Mouse (Mus musculus) MN1 (cell line): ENCODE data around the gene Hoxb9.

ENCODE experiments used
- DNase-seq: peaks from one replicate; pipeline ENCODE4 v3.0.0-alpha.2; 2016; ENCODE audit warnings: low spot score

Hoxb9 gene

DNA sequence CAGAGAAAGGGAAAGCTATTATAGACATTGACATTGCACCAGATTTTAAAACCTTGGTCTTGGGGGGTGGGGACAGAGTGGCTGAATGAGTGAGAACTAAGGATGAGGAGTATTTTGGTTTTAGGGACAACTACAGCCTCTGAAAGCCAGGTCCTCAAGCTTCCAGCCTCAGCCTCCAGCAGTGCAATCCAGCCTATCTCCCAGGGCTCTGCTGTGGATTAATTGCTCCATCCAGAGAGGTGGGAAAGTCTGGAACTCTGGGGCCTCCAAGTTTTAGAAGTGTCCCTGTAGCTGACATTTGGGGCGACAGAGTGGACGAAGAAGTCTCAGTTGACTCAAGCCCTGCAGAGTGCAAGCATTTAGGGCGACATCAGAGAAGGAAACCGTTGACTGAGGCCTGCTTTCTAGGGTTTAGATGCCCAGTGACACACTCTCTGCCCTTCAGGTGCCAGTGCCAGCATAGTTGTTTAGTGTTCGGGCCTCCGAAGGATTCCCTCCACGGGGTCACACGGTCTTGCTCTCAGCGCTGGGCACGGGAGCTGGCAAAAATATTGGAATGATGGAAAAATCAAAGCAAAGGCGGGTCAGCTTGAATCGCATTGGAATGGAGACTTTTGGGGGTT, 42.7 kb downstream of the Hoxb9 start:
- no peak for DNase-seq

DNA sequence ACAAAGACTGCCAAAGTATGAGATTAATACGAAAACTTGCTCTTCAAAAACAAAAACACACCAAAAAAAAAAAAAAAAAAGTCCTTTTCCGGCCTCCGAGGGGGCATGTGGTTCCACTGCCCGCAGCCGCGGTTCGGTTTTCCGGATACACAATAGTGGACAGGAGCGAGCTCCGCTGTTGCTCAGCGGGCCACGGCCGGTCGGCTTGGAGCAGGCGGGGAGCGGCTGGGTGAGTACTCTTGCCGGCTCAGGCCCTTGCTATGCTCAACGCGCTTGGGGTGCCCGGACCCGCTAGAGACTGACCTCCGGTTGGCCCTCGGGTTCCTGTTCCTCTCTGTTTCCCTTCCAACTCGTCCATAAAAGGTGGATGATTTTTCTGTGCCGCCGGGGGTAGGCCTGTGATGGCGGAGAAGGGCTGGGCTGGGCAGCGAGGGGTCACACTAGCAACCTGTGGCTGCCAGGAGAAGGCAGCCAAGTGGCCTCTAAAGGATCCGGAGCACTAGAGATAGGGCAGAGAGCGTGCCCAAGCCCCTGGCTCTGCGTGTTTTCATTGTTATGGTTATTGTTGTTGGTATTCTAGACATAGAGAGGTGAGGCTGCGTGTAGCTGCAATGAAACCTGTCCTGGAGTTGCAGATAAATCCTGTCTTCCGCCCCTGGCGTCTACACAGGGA, 43.5 kb downstream of the Hoxb9 start:
- no peak for DNase-seq

DNA sequence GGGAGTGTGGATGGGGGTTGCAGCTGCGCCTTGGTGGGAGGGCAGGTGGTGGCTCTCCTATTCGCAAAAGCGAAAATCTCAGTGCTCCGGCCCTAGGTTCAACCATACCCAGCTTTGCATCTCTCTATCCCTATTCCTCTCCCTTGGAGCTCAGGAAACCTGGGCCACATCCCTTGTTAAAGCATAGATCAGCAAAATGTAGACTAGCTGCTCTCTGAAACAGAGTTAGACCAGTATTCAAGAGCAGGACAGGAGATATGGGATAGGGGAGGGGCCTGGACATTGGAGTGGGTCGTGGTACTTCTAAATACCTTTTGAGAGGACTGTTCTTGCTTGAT, 44.1 kb downstream of the Hoxb9 start:
- no peak for DNase-seq

- DNase-seq, result no peak
Measured at GRCm38 (mm10) chr11:96316696-96317607, 45.7 kb downstream of the Hoxb9 start.

- DNase-seq, result no peak
Measured at GRCm38 (mm10) chr11:96317608-96318367, 46.5 kb downstream of the Hoxb9 start, which contains the start of gene Hoxb4. Gene Hoxb4, plus strand, starts transcription at chr11:96318267.

- DNase-seq, result no peak
Measured at GRCm38 (mm10) chr11:96318368-96319070, 47.3 kb downstream of the Hoxb9 start.

GRCm38 (mm10) chr11:96319071-96319902, 48.0 kb downstream of the Hoxb9 start:
- DNase-seq, result no peak

DNA sequence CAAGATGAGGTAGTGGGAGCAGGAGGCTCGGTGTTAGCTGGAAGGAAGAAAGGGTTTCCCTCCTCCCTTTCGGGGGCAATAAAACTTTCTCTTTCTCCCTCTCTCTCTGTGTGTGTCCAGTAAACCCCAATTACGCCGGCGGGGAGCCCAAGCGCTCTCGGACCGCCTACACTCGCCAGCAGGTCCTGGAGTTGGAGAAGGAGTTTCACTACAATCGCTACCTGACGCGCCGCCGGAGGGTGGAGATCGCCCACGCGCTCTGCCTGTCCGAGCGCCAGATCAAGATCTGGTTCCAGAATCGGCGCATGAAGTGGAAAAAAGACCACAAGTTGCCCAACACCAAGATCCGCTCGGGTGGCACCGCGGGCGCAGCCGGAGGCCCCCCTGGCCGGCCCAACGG, 48.7 kb downstream of the Hoxb9 start:
- no peak for DNase-seq

GRCm38 (mm10) chr11:96320688-96321087, 49.4 kb downstream of the Hoxb9 start:
- no peak for DNase-seq

DNA sequence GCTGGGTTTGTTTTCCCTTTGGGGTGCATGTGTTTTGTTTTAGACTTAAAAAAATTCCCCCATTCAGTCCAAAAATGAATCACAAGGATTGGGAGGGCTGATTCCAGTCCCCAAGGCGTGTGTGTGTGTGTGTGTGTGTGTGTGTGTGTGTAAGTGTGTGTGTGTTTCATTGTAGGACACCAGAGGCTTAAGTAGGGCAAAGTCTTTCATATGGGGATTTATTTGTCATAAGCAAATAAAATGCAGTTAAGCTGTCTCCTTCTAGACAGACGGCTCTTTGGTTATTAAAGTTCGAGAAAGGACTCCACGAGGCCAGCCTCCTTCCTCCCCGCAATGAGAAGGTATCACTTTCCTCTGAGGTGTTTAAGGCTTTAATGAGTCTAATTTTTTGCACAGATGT, 50.6 kb downstream of the Hoxb9 start:
- DNase-seq, result no peak

DNA sequence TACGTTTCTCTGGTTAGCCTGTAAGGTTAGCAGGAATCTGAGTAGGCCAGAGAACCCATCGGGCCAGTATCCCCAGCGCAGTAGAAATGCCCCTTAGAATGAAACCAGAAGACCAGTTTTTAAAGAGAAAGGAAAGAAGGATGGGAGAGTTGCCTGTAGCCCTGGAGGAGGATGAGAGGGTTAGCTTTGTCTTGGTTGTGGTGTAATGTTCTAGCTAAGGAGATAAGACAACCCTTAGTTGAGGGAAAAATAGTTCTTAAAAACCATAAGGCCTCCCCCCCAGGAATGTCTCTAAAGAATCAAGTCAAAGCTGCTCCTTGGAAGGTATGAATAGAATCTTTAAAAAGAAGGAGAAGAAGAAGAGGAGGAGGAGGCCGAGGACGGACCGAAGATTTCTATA, 51.5 kb downstream of the Hoxb9 start:
- DNase-seq, result no peak

GRCm38 (mm10) chr11:96323154-96323553, 51.9 kb downstream of the Hoxb9 start, which contains the start of gene Hoxb3:
Gene Hoxb3, plus strand, starts transcription at chr11:96323326.
- DNase-seq, result no peak

GRCm38 (mm10) chr11:96324125-96324524, 52.9 kb downstream of the Hoxb9 start:
- DNase-seq, result no peak

DNA sequence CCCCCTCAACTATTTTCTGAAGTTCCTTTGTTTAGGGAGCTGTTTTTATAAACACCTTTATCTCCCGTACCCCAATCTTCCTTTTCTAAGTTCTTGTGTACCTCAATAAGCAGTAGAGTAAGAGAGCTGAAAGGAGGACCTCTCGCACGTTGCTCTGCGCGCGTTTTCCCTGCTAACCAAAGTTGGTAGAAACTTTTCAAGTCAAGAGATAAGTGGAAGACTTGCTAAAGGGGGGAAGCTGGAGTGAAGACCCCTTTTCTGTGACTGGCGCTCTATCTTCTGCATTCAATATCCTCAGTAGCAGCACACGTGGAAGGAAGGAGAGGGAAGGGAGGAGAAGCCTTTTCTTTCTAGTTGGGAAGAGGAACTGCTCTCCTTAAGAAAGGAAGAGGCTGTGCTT, 53.7 kb downstream of the Hoxb9 start:
- DNase-seq, result no peak

- DNase-seq, result no peak
Measured at GRCm38 (mm10) chr11:96325747-96326212, 54.5 kb downstream of the Hoxb9 start.
